Mouse (Mus musculus) cerebellum, postnatal 10 days (tissue): ENCODE measurements at regions not wholly inside any gene's neighbourhood (a gene's known extent, or its start where the extent isn't known, plus 50 kb on each side); places are given as distances from the start of the nearest gene placed in this dataset.

ENCODE experiments used
- DNase-seq, 2 experiments: peaks; one replicate each; pipeline ENCODE4 v3.0.0; 2021; ENCODE audit warnings: mixed read lengths in 2 of 2

DNA sequence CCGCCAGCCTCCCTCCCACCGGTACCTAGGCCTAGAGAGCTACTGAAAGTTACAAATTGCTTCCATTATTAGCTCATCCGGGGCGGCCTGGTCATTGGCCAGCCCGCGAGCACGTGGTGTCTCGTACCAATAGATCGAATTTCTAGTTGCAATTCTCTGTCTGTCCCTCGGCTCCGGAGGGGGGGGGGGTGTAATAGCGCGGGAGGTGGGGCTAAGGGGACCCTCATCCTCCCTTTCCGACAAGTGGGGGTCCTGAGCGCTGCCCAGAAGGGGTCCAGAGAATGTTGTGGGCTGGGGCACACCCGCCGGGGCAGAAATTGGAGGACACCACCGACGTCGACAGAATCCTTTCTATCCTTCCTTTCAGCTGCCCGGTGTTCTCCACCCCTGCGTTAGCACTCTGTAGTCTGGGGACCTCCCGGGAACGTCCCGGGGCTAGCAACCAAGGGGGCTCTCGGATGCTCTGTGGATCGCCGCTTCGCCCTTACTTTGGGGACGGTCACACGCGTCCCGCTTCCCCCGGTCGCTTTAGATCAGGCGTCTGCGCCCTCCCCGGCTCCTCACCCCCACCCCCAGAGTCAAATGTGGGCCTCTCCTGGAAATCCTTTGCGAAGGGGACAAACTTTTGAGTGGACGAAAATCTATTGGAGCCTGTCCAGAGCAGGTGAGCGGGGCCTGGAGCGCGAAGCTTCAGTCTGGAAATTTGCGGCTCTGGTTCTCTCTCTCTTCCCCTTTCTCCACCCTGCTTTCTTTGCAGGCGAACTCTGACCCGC is 64.6 kb downstream of the Smug1 start:
- DNase-seq: peak in 1 of 2 experiments; percentile 38

DNA sequence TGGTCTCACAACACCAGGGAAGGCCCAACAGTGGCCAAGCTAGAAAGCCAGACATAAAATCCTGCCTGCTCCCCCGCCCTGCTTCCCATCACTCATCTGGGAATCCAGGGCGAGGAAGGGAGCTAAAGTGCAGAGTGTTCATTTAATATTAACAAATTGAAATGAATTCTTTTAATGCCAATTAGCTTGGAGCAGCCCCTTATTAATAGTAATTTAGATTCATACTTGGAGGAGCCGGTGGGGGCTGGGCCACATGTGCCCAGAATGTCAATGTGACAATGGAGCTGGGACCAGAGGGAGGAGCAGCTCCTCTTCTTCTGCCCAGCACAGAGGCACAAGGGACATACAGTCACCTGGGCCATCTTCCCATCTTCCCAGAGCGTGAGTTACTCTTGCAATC is 66.8 kb downstream of the Smug1 start:
- no peak for DNase-seq

DNA sequence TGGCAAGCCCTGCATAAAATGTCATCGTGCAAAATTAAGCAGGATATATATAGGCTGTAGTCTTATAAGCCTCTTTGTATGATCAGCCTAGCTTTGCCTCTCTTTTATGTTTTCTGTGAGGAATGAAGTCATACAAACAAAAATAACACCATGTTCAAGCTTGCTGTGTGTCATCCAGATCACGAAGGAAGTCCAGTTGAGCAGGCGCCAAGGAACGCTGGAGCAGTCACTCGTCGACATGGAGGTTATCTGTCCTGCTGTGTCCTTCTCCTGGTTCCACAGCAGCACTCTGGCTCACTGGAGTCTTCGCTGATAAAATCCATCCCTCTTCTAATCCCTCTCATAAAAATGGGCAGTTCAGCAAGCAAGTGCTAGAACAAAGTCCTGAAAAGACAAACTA is 72.4 kb downstream of the Smug1 start:
- DNase-seq: peak in 1 of 2 experiments; percentile 25

DNA sequence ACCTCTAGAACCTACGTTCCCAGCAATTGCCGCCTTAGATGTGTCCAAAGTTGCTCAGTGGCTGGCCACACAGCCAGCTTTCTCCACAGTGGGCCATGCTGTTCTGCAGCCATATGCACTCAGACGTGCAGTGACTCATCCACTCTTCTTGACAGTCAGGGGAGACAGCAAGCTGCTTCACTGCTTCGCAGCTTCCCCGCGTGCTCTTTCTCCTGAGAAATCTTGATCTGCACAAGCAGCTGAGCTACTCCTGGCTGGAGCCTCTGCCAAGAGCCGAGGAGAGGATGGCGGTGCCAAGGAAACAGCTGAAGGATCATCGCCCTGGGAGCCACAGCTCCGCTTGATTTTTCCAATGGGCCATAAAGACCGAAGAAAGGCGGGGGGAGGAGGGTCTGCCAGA is 73.2 kb downstream of the Smug1 start:
- peak; percentile 76 to 88 for DNase-seq

DNA sequence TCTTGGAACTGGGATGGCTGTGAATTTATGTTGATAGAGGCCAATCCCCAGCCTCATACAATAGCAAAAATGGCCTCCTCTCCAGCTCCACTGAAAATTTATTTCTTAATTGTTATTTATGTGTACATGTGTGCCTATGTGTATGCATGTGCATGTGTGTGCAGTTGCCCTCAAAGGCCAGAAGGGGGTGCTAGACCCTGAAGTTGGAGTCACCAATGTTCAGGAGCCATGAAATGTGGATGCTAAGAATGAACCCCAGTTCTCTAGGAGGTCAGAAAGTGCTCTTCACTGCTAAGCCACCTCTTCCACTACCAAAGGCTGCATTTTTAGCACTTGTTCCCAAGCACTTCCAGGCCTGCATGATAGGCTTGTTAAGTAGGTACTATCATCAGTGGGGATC is 73.8 kb downstream of the Hoxc4 start:
- no peak for DNase-seq

DNA sequence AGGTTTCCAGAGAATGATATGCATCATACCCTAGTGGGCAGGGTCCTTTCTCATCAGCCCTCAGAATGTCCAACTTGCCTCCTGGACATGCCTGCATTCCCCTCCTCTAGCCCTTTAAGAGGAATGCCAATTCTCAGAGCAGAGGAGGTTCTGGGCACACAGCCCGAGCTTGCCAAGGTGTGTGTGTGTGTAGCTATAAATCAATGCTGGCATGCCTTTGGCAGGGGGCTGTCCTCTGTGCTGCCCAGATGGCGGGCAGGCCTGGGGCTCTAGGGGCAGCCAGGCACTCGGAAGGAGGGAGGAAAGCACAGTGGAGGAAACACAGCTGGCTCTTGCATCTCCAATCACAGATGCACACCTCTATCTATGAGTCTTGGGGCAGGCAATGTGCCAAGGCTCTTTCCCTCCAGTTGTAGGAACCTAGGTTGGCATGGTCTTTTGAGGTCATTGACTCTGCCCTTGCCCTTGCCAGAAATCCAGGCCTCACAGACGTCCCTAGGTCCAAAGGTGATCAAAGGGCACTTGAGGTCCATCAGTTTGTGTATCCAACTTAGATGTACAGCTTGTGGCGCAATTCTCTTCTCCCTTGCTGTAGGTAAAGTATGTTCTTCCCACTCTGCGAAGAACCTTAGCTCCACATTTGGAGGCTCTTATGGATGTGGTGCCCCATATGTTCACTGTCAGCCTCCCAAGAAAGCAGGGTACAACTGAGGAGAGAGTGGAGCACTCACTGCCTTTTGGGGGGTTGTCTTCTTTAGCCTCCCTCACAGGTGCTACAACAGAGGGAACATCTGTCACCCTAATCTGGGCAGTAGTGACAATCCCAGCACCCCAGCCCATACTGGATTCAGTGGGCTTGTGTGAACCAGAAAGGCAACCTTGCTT is 71.8 kb downstream of the Hoxc4 start:
- peak; percentile 51 to 74 for DNase-seq

DNA sequence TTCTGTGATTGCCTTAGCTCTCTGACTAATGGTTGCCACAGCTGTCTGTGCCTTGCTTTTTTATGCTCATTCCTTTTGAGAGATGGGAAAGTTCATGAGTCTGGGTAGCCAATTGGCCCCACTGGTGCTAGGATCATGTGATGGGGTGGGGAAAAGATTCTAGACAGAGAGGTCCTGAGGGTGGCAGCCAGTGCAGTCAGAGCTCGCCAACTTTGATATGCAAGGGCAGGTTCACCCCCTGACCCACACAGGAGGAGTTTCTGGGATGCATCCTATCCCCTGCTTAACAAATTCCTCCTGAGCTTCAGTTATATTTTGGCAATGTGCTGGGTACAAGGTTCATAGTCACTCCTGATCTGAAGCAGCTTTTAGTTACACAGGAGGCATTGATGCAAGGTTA is 71.1 kb downstream of the Hoxc4 start:
- no peak for DNase-seq

DNA sequence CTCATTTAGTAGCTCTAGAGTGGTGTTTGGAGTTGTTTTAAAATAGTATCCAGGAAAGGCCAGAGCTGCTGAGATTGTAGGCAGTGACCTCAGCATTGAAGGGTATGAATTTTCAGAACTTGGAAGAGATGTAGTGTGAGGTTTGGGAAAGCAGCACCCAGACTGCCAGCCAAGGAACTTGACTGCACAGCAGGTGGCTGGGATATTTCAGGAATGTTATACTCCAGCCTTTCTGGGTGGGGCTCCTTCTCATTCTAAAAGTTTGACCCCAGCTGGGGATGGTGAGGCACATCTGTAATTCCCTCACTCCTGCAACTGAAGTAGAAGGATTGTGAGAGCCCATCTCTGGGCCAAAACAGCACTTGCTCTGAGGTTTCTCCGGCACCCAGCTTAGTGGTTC is 70.7 kb downstream of the Hoxc4 start:
- DNase-seq: no peak

DNA sequence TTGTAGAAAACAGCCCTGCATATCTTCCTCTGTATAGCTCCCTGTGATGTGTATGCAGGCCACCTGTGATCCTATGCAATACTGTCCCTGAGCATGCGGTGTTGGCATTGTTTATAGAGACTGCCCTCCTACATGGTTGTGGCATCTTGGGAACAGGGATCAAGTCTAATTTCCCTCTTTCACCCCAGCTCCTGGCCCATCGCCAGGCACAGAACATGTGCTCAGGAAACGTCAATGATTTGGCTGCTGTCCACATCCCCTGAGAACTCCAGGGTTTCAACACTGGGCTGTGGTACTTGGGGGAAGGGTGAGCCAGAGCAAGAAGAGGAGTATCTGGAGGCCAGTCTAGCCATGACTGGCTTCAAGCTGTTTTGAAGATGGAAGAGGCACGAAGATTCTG is 68.5 kb downstream of the Hoxc4 start:
- DNase-seq: peak; percentile 65 to 74

DNA sequence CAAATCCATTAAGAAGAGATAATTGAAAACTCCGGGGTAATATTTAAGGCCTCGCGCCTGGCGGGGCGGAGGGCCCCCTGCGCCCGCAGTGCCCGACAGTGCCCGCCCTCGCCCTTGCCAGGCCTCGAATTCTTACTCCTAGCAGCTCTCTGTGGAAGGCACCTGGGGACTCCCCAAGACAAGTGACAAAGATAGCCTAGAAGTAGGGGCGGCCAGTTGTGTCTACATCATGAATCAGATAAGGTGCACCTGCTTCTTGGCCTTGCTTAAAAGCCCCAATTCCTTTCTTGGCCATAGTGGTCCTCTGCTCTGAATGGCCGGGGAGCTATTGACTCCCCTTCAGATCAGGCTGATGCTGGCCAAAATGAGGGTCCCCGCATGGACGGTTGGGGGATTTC is 67.9 kb downstream of the Hoxc4 start:
- peak in 1 of 2 experiments; percentile 24 for DNase-seq
